Mouse (Mus musculus): ENCODE data around the gene Atf2.
A peak's percentile ranks its signal among the peaks of the same experiment; 100 is the strongest.
"Not testable (repeated sequence)": the region's sequence is repeated elsewhere in the genome, so short reads cannot be mapped to it uniquely, and the experiment has no call there.

Gene Atf2

GRCm38 (mm10) chr2:73892464-73893296 lies at the start of gene Atf2:
Atf2 (minus strand) TSS chr2:73892639.
- peak; percentile 100 for DNase-seq

- DNase-seq: no peak
Measured at GRCm38 (mm10) chr2:73941281-73941680, 48.8 kb upstream of the Atf2 start.

GRCm38 (mm10) chr2:73940471-73940870 lies 48.0 kb upstream of the Atf2 start:
- no peak for DNase-seq

GRCm38 (mm10) chr2:73938896-73939295 lies 46.5 kb upstream of the Atf2 start:
- DNase-seq: no peak

DNA sequence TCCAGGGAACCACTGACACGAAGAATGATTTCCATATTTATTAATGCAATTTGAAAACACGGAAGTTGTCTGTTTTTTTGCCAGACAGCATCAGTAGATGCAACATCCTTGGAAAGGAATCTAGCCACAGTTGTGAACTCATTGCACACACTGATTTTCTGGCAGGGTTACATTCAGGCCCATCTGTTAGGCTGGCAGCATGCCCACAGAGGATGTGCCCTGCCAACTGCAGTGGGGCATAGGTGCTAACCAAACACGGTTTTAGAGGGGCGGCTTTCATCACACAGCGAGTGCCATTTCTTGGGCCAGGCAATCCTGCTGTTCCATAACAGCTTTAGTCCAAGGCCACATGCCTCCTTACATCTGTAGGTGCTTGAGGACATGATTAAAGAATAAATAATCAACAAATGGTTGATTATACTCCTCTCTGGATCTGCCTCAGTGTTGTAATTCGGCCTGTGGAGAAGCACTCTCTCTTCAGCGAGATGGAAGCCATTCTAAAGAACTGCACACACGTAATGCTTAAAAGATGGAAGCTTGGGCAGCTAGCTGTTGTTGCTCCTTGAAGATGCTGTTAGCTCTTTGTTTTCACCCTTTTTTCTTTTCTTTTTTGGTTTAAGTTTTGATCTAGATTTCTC lies 40.4 kb upstream of the Atf2 start:
- peak; percentile 99 for DNase-seq

DNA sequence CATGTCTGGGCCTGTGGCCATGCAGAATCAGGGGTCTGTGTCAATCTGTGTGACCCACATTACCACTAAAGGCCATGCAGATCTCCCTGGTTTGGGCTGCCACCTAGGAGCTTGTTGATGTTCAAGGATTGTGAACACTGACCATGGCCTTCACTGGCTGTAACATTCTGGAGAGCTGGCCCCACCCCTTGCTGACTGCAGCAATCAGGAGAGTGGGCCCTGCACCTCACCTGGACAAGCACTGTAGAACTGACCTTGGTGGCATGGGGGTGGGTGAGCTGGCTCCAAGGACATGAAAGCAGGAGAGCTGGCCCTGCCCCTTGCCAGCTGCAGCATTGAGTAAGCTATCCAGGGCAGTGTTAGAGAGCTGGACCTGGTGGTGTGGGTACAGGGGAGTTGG lies 35.3 kb upstream of the Atf2 start:
- DNase-seq: no peak

- DNase-seq: peak in 1 of 2 experiments; percentile 38
Measured at GRCm38 (mm10) chr2:73925539-73925938, 33.1 kb upstream of the Atf2 start.

DNA sequence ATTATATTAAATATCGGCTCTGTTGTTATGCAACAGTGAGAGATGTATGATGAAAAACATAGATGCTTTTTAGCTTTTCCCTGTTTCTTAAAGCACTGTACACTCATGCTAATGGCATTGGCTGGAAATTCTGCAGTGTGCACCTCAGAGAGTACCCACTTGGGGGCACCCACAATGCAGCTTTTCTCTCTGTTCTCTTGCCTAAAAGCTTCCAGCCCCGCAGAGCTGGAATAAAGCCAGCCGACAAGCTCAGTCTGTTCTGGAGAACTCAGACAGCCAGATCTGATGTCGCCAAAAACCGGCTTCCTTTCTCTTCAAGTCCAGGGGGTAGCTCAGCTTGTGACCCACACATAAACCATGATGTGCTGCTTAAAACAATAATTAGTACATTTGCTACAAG lies 32.6 kb upstream of the Atf2 start:
- DNase-seq: peak; percentile 98 to 99

DNA sequence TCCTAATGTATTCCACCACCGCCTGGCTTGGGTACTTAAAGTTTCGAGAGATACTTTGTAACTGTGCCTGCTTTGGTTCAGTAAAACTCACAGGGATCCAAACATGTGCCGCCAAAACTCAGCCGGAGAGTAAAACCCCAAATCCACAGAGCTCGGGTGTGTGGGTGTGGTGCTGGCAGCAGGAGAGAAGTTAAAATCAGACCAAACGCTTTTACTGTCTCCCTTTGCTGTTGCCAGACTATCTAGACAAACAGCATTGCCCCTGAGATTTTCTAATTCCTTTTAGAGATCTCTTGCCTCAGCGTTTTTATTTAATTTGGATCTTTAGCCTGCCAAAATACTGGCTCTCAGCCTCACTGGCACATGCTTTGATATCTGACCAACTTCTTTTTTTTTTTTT lies 27.2 kb upstream of the Atf2 start:
- DNase-seq: no peak

GRCm38 (mm10) chr2:73912264-73912663 lies 19.8 kb upstream of the Atf2 start:
- DNase-seq: no peak

GRCm38 (mm10) chr2:73911175-73911700 lies 18.8 kb upstream of the Atf2 start, which contains the start of gene Atp5g3:
Atp5g3 (minus strand) TSS chr2:73911326.
- peak; percentile 92 to 95 for DNase-seq

- DNase-seq: peak; percentile 70 to 80
Measured at GRCm38 (mm10) chr2:73910571-73911174, 18.2 kb upstream of the Atf2 start.

- DNase-seq: no peak
Measured at GRCm38 (mm10) chr2:73909116-73909515, 16.7 kb upstream of the Atf2 start.

GRCm38 (mm10) chr2:73904679-73905078 lies 12.2 kb upstream of the Atf2 start:
- DNase-seq: not testable (repeated sequence)

GRCm38 (mm10) chr2:73903536-73903935 lies 11.1 kb upstream of the Atf2 start:
- no peak for DNase-seq

DNA sequence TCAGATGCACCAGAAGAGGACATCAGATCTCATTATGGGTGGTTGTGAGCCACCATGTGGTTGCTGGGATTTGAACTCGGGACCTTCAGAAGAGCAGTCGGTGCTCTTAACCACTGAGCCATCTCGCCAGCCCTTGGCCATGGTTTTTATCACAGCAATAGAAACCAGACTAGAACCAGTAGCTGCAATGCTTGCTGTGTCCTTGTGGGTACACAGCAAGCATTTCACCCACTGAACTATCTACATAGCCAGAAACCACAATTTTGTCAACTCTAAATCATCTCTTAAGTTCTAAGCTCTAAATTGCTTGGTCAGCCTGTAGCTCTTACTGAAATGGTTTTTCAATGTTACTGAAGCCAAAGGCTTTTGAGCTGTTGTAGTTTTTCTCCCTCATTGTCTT lies 9.9 kb upstream of the Atf2 start:
- DNase-seq: not testable (repeated sequence)

GRCm38 (mm10) chr2:73901169-73901568 lies 8.7 kb upstream of the Atf2 start:
- no peak for DNase-seq

DNA sequence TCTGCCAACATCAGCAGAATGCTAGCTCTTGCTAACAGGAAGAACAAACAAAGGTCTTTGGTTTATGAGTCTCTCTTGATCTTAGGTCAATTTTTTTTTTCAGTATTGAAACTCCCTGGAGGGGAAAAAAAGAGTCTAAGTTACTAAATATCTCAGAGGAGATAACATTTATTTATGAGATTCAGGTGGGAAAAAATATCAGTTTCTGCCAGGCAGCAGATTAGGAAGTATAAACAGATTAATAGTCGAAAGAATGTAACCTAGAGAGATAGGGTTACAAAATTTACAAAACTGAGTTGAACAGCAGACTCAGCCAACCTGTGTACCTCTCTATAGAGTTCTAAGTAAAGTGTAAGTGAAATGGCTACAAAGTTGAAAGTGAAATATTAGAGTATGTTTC lies 7.9 kb upstream of the Atf2 start:
- no peak for DNase-seq

DNA sequence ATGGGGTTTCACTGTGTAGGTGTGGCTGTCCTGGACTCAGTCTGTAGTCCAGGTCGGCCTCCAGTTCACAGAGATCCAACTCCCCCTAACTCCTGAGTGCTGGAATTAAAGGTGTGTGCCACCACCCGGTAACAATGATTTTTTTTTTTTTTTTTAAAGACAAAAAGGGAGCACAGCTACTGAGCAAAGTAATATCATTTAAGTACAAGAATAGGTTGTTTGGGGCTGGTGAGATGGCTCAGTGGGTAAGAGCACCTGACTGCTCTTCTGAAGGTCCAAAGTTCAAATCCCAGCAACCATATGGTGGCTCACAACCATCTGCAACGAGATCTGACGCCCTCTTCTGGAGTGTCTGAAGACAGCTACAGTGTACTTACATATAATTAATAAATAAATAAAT lies 4.5 kb upstream of the Atf2 start:
- not testable (repeated sequence) for DNase-seq

- DNase-seq: peak; percentile 20 to 26
Measured at GRCm38 (mm10) chr2:73893473-73894270, 1.2 kb upstream of the Atf2 start.

- DNase-seq: peak in 1 of 2 experiments; percentile 78
Measured at GRCm38 (mm10) chr2:73891701-73892463, 557 bp downstream of the Atf2 start.

DNA sequence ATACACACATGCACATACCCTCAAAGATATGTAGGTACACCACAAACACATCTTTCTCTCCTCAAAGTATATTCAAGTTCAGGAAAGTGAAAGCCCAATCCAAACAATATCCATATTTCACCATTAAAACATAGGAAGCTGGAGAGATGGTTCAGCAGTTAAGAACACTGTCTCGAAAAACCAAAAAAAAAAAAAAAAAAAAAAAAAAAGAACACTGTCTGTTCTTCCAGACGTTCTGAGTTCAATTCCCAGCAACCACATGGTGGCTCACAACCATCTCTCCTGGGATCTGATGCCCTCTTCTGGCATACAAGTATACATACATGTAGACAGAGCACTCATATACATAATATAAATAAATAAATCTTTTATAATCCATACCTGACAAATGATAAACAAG lies 6.4 kb downstream of the Atf2 start:
- DNase-seq: no peak

Measured in cerebellum, postnatal 14 days (tissue).